Mouse (Mus musculus) bone marrow, adult 2 months (tissue): Measurements from ENCODE around the gene Fam213b. TPM values are rescaled to one million over a fixed set of nuclear protein-coding genes. Genes with fewer than 3 reads are reported as not detected.

ENCODE experiments used
- H3K27ac ChIP-seq: fragments of 200-500 bp; 2 replicates; pipeline ENCODE4 v1.5.1; 2012; ENCODE audit warnings: low read depth, mild to moderate bottlenecking, control low read depth, inconsistent platforms, low read length; ENCODE audit not compliant: control insufficient read depth, poor library complexity, insufficient read depth
- H3K4me1 ChIP-seq: fragments of 200-500 bp; 2 replicates; pipeline ENCODE4 v1.6.1; 2011; ENCODE audit warnings: low read length; ENCODE audit not compliant: control insufficient read depth, insufficient read depth
- H3K4me3 ChIP-seq: fragments of 200-500 bp; replicated peaks from 2 replicates; pipeline ENCODE3; 2011; ENCODE audit warnings: mild to moderate bottlenecking, low read depth, low read length, control low read depth; ENCODE audit not compliant: control insufficient read depth
- CTCF ChIP-seq: fragments of 200-500 bp; IDR thresholded peaks from 2 replicates; pipeline ENCODE4 v1.5.1; 2011; ENCODE audit warnings: low read length, control low read depth; ENCODE audit not compliant: control insufficient read depth, insufficient read depth
- POLR2A ChIP-seq: fragments of 200-500 bp; IDR thresholded peaks from 2 replicates; pipeline ENCODE4 v1.6.1; 2011; ENCODE audit warnings: low read depth, mild to moderate bottlenecking, control low read depth, low read length, borderline replicate concordance; ENCODE audit not compliant: control insufficient read depth
- WGBS: fragments of 180-500 bp; shearing (Covaris S2); methylation state at CpG from one replicate; pipeline ENCODE4 v1.1.7; 2018; 5-methylcytosine and 5-hydroxymethylcytosine counted together
- polyA plus RNA-seq: library from polyadenylated mRNA; stranded (reverse); fragments of >200 nt; gene quantifications from 2 replicates; pipeline ENCODE4 v1.2.4, GENCODE M21; 2011; ENCODE audit warnings: low replicate concordance; ENCODE audit not compliant: missing spikeins, insufficient read depth, insufficient read length

The Fam213b gene
- polyA plus RNA-seq, 1 experiment = 32.5 TPM

- Histone ChIP-seq H3K4me3 (peak overlapping the region; percentile 73), H3K27ac (peak overlapping the region; percentile 87), H3K4me1 (peaks cover 13% of the 10 kb centered on the region)
- 1% methylated on average over 5 of the region's 5 CpGs for WGBS
- TF ChIP-seq CTCF (no peak), POLR2A (no peak)
Measured at GRCm38 (mm10) chr4:154927899-154928337, 29.0 kb upstream of the Fam213b start.

GRCm38 (mm10) chr4:154926969-154927898, 28.3 kb upstream of the Fam213b start:
- peak overlapping the region; percentile 87 for H3K27ac ChIP-seq
- peak overlapping the region; percentile 73 for H3K4me3 ChIP-seq
- WGBS = 8% methylated on average over 9 of the region's 9 CpGs
- peaks cover 13% of the 10 kb centered on the region for H3K4me1 ChIP-seq
- no peak for TF ChIP-seq CTCF

DNA sequence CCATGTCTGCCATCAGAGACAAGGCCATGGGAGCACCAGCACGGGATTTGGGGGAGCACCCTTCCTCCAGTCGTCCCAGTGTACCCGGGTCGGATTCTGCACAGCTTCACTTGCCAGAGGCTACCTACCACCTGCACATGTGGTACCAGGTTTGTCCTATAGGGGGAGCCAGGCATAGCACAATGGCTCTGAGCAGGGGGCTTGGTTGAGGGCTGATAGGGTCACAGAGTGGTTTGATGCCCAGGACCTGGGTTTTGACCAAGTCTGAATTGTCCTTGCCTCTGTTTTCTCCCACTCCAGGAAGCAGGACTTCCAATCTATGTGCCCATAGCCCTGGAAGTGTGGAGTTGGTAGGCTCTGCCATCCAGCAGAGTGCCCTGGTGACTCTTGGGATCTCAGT, 26.5 kb upstream of the Fam213b start:
- no peak overlapping the region for H3K27ac ChIP-seq
- H3K4me1 ChIP-seq = peaks cover 13% of the 10 kb centered on the region
- peak overlapping the region; percentile 2 for H3K4me3 ChIP-seq
- TF ChIP-seq CTCF (peak; percentile 72), POLR2A (no peak)
- WGBS = 75% methylated on average over 4 of the region's 4 CpGs

DNA sequence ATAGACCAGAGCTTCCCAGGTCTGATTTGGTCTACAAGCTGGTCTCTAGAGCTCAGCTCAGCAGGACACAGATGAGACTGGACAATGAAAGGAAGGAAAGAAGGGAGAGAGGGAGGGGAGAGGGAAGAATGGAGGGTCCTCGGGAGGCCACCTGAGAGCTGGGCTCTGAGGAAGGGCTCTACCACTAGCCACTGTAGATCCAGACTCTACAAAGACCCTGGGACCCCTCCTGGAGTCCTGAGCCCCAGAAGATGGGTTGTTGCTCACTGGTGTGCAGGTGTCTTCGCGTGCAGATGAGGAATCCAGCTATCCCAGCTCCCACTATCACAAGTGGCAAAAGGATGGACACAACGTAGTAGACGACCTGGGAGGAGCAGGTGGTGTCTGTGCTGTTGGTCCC, 24.0 kb upstream of the Fam213b start:
- no peak for TF ChIP-seq POLR2A
- no peak for TF ChIP-seq CTCF
- Histone ChIP-seq H3K27ac (no peak overlapping the region), H3K4me1 (peaks cover 7% of the 10 kb centered on the region), H3K4me3 (no peak overlapping the region)
- WGBS = 90% methylated on average over 5 of the region's 5 CpGs

DNA sequence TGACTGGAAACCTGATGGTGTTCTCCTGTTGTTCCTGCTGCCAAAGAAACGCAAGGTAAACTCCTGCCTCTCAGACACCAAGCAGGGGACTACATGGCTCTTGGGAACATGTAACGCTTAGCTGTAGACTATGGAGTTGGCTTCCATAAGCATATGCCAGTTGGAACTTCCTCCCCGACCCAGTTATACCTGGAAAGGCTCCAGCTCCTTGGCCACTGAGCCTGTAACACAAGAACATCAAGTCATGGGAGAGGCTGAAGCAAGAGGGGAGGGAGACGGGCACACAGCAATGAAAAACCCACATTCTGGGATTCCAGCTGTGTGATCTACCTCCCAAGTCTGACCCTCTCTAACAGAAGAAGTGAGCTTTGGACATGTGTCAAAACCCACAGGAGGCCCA, 23.4 kb upstream of the Fam213b start:
- peaks cover 7% of the 10 kb centered on the region for H3K4me1 ChIP-seq
- H3K4me3 ChIP-seq = no peak overlapping the region
- whole genome bisulfite sequencing = 86% methylated on average over 4 of the region's 4 CpGs
- TF ChIP-seq POLR2A = no peak
- TF ChIP-seq CTCF = no peak
- no peak overlapping the region for H3K27ac ChIP-seq

DNA sequence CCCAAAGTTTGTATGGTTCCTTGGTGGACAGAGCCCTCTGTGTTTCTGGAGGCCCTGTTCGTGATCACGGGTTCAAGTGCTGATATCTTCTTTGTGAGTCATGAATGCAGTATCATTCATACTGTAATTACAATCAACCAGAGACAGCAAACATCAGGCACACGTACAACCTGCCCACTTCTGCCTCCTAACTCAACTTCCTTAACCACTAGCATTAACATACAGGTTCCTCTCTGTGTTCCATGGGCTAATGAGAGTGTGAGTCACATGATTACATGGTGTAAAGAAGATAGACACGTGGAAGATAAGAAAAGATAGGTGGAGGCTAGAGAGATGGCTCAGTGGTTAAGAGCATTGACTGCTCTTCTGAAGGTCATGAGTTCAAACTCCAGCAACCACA, 17.7 kb upstream of the Fam213b start:
- H3K27ac ChIP-seq = no peak overlapping the region
- no peak for TF ChIP-seq POLR2A
- no peak for TF ChIP-seq CTCF

GRCm38 (mm10) chr4:154915286-154915685, 16.4 kb upstream of the Fam213b start:
- no peak overlapping the region for H3K4me3 ChIP-seq
- 17% methylated on average over 10 of the region's 10 CpGs for WGBS
- H3K27ac ChIP-seq = peak overlapping the region; percentile 32; the same call in 1 of the 2 replicates
- H3K4me1 ChIP-seq = peaks cover 14% of the 10 kb centered on the region
- TF ChIP-seq CTCF (no peak), POLR2A (no peak)

More for the DNA sequence above, 17.7 kb upstream of the Fam213b start:
- WGBS = 53% methylated on average over 4 of the region's 4 CpGs
- Histone ChIP-seq H3K4me1 (peaks cover 11% of the 10 kb centered on the region), H3K4me3 (no peak overlapping the region)

- Histone ChIP-seq H3K4me3 (no peak overlapping the region), H3K27ac (peak overlapping the region; percentile 25; the same call in 1 of the 2 replicates), H3K4me1 (peaks cover 14% of the 10 kb centered on the region)
- 65% methylated on average over 3 of the region's 3 CpGs for WGBS
- no peak for TF ChIP-seq CTCF
- TF ChIP-seq POLR2A = no peak
Measured at GRCm38 (mm10) chr4:154914707-154915106, 15.8 kb upstream of the Fam213b start.
